Mouse (Mus musculus) embryonic facial prominence, embryonic 12.5 days (tissue): ENCODE measurements around the gene Mslnl. TPM values are rescaled to one million over a fixed set of nuclear protein-coding genes. Genes with fewer than 3 reads are reported as not detected.

Experiments
- ATAC-seq: fragments of 200-750 bp; cut with Nextera tagmentation; 2 replicates; pipeline ENCODE4 v1.8.0; 2017; ENCODE audit not compliant: insufficient number of reproducible peaks, insufficient read depth, low FRiP score, low TSS enrichment
- H3K27ac ChIP-seq: fragments of 300-500 bp; sonication (generic); 2 replicates; pipeline ENCODE4 v1.5.1; 2016; ENCODE audit warnings: mild to moderate bottlenecking
- H3K27me3 ChIP-seq: fragments of 300-500 bp; sonication (generic); 2 replicates; pipeline ENCODE4 v1.6.1; 2016; ENCODE audit warnings: mild to moderate bottlenecking, moderate library complexity
- H3K36me3 ChIP-seq: fragments of 300-500 bp; sonication (generic); 2 replicates; pipeline ENCODE4 v1.6.1; 2016; ENCODE audit warnings: mild to moderate bottlenecking
- H3K4me1 ChIP-seq: fragments of 300-500 bp; sonication (generic); 2 replicates; pipeline ENCODE4 v1.6.1; 2016
- H3K4me2 ChIP-seq: fragments of 300-500 bp; sonication (generic); replicated peaks from 2 replicates; pipeline ENCODE4 v1.6.1; 2016; ENCODE audit warnings: mild to moderate bottlenecking, moderate library complexity
- H3K4me3 ChIP-seq: fragments of 300-500 bp; sonication (generic); 2 replicates; pipeline ENCODE4 v1.5.1; 2016; ENCODE audit warnings: mild to moderate bottlenecking
- H3K9ac ChIP-seq: fragments of 300-500 bp; sonication (generic); 2 replicates; pipeline ENCODE4 v1.6.1; 2016; ENCODE audit warnings: mild to moderate bottlenecking, moderate library complexity
- H3K9me3 ChIP-seq: fragments of 300-500 bp; sonication (generic); 2 replicates; pipeline ENCODE4 v1.6.1; 2016; ENCODE audit warnings: mild to moderate bottlenecking, moderate library complexity
- WGBS: fragments of 180-500 bp; shearing (Covaris S2); methylation state at CpG from one replicate; pipeline ENCODE4 v1.1.7; 2016; 5-methylcytosine and 5-hydroxymethylcytosine counted together
- polyA plus RNA-seq: library from polyadenylated mRNA; unstranded; fragments of >200 nt; fragmentation: Nextera tagmentation; extraction: Ambion mirVana; gene quantifications from 2 replicates; pipeline ENCODE4 v1.2.1, GENCODE M21; 2016

Mslnl gene
- polyA plus RNA-seq, 1 experiment from 2014 or later, result 0.35 TPM

DNA sequence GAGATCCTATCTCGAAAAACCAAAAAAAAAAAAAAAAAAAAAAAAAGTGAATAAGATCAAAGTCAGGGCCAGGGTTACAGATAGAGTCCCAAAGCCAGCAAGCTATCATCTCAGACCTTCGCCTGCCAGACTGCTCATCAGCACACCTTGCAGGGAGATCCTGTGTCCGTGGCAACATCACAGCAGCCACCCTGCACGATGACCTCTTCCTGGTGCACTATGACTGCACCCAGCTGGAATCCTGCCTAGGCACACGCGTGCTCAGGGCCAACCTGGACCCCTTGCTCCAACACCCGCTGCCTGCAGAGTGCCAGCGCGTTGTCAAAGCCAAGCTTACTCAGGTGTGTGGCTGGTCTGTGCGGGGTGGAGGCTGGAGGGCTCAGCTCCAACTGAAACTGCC lies 8.5 kb downstream of the Mslnl start:
- H3K27ac ChIP-seq, result no peak overlapping the region
- WGBS, result 83% methylated on average over 9 of the region's 10 CpGs
- H3K9ac ChIP-seq, result no peak overlapping the region
- no peak overlapping the region for H3K4me3 ChIP-seq
- H3K9me3 ChIP-seq, result no peaks in the 10 kb centered on the region
- H3K4me1 ChIP-seq, result no peaks in the 10 kb centered on the region
- no peak overlapping the region for H3K4me2 ChIP-seq
- peaks cover 9% of the 10 kb centered on the region; the same call in 1 of the 2 replicates for H3K27me3 ChIP-seq
- no peak for ATAC-seq
- no peaks in the 10 kb centered on the region for H3K36me3 ChIP-seq

DNA sequence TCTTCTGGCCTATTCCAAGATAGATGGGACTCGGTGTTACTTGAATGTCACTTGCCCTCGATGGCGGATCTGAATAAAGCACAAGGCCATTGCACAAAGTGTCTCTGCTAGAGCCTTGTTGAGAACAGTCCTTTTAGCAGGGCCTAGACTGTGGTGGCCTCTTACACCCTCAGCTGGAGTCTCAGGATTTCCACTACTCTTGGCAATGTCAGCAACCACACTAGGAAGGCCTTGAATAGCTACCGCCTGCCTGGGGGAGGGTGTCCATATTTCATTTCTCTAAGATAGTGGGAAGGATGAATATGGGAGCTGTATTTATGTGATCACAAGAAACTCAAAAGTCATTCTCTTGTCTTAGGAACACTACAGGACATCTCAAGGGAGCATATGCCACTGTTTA lies 12.4 kb downstream of the Mslnl start:
- 89% methylated on average over 4 of the region's 4 CpGs for WGBS
- ATAC-seq, result no peak
- H3K9me3 ChIP-seq, result no peaks in the 10 kb centered on the region

DNA sequence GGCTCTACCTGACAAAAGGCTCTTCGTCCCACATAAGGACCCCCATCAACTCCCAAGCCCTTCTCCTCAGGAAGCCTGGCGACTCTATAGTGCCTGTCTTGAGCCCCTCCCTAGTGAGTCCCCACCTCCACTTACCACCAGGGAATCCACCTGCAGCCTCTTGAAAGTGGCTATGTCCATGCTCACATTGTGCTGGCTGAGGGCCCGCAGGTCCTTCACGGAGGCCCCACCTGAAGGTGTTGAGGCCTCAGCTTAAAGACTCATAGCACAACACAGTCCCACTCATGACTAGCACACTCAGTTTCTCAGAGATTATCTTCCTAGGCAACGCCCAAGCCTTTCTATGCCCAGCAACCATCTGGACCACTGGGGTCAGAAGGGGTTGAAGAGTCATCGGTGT lies 13.5 kb downstream of the Mslnl start:
- Histone ChIP-seq H3K4me2 (no peak overlapping the region), H3K27me3 (peaks cover 6% of the 10 kb centered on the region; the same call in 1 of the 2 replicates), H3K9ac (no peak overlapping the region), H3K9me3 (no peaks in the 10 kb centered on the region), H3K36me3 (no peaks in the 10 kb centered on the region), H3K4me1 (peaks cover 10% of the 10 kb centered on the region; the same call in 1 of the 2 replicates), H3K4me3 (no peak overlapping the region), H3K27ac (no peak overlapping the region)
- ATAC-seq, result no peak
- WGBS, result 76% methylated on average over 6 of the region's 6 CpGs

More for the DNA sequence above, 12.4 kb downstream of the Mslnl start:
- Histone ChIP-seq H3K27me3 (peaks cover 9% of the 10 kb centered on the region; the same call in 1 of the 2 replicates), H3K36me3 (no peaks in the 10 kb centered on the region), H3K4me3 (no peak overlapping the region), H3K4me2 (no peak overlapping the region), H3K27ac (no peak overlapping the region), H3K9ac (no peak overlapping the region), H3K4me1 (peaks cover 10% of the 10 kb centered on the region; the same call in 1 of the 2 replicates)

DNA sequence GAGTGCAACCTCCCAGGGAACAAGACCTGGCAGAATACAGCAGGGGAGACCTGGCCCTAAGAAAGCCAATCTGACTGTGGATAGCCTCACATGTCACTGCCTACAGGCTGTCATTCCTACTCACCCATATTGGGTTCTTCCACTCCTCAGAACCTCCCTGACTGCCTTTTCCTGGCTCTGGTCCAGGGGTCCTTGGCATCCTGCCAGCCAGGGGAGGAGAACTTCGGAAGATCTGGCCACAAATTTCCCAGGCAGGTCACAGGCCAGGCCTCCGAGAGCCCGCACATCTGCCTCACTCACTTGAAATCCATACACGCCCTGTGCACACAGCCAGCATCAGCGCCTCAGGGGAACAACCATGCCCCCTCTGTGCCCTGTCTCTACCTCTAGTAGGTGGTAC lies 15.6 kb downstream of the Mslnl start:
- H3K36me3 ChIP-seq, result no peaks in the 10 kb centered on the region
- no peak overlapping the region for H3K27ac ChIP-seq
- H3K9ac ChIP-seq, result no peak overlapping the region
- H3K9me3 ChIP-seq, result no peaks in the 10 kb centered on the region
- WGBS, result 48% methylated on average over 5 of the region's 5 CpGs
- H3K4me2 ChIP-seq, result no peak overlapping the region
- ATAC-seq, result no peak
- H3K4me3 ChIP-seq, result no peak overlapping the region
- no peaks in the 10 kb centered on the region for H3K27me3 ChIP-seq
- peaks cover 16% of the 10 kb centered on the region for H3K4me1 ChIP-seq

DNA sequence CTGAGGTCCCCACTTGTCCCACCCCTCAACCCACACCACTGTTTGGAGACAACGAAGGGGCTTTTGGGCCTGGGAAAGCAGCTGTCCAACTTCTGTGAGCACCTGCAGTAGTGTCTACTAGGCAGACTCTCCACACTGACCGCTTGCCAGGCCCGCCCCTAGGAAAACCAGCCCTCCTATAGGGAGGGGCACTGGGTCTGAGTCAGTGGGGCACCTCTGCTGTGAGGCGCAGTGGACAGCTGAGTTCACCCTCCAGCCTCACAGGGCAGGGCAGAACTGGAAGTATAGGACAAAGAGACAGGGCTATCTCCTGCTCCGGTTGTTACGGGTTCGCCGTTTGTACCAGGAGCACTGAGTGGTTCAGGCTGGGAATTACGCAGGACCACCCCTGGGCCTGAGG lies 18.4 kb downstream of the Mslnl start, which contains the start of gene Msln:
TSS of gene Msln (minus strand) at position 138 of the 400 bp plus-strand sequence.
- Histone ChIP-seq H3K4me1 (peaks cover 16% of the 10 kb centered on the region), H3K9ac (no peak within 1 kb of the TSS), H3K4me2 (no peak within 1 kb of the TSS), H3K36me3 (no peaks in the 10 kb centered on the region), H3K9me3 (no peaks in the 10 kb centered on the region), H3K4me3 (no peak within 1 kb of the TSS), H3K27me3 (no peaks in the 10 kb centered on the region), H3K27ac (no peak within 1 kb of the TSS)
- no peak for ATAC-seq
- WGBS, result 85% methylated on average over 9 of the region's 9 CpGs

DNA sequence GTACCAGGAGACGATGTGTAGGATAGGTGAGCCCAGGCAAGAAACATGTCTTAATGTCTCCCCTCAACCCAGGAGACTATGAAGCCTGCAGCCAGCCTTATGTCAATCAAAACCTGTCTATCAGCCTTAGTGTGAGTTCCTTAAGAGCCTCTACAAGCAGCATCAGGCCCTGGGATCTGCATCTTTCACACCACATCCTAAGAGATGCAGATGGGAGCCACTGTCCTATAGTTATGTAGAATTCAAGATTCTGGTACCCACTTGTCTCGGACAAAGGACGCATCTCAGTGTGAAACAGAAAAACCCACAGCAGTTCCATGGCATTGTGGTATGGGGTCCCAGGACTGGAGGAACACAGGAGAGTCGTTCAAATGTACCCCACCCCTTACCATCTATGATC lies 19.2 kb downstream of the Mslnl start:
- no peak for ATAC-seq
- H3K27ac ChIP-seq, result no peak overlapping the region
- WGBS, result 82% methylated on average over 4 of the region's 4 CpGs

DNA sequence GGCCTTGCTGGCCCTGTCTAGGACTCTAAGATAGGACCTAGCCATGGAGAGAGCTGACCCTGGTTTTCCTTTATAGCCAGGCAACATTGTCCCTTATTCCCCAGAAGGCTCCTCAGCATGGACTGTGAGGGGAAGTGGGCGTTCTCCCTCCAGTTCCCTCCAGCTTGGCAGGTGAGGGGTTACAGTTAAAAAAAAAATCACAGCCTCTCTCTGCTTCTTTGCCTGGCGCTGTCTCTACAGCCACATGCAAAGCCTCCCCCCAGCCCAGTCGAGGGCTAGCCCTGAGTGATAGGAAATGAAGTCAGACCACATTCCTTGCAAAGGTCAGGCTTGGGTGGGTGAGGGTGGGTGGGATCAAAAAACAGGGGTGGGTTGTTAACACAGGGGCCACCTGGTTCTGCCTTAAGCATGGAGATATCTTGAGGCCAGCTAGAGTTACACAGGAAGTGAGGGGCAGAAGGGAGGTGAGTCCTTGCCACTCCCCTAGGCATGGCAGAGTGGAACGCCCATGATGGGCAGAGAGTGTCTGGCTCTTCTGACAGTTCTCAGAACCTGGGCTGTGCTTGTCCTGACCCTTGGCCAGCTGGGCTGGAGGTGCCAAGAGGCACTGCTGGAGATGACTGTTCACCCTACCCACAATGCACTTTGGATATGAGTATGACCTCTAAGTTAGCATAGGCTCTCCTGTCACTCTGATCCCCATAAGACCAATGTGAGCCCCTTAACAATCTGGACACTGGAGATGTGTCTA lies 20.0 kb downstream of the Mslnl start:
- Histone ChIP-seq H3K9me3 (no peaks in the 10 kb centered on the region), H3K27ac (no peak overlapping the region), H3K36me3 (no peaks in the 10 kb centered on the region), H3K27me3 (no peaks in the 10 kb centered on the region), H3K4me3 (no peak overlapping the region), H3K4me2 (no peak overlapping the region), H3K9ac (0 out of 2 replicates have a peak overlapping the region, but pooled peaks have one; percentile 20), H3K4me1 (peaks cover 16% of the 10 kb centered on the region)
- ATAC-seq, result no peak; the same call in 1 of the 2 replicates
- WGBS, result 33% methylated on average over 4 of the region's 4 CpGs

More for the DNA sequence above, 19.2 kb downstream of the Mslnl start:
- no peaks in the 10 kb centered on the region for H3K9me3 ChIP-seq
- H3K27me3 ChIP-seq, result no peaks in the 10 kb centered on the region
- no peak overlapping the region for H3K4me2 ChIP-seq
- peaks cover 16% of the 10 kb centered on the region for H3K4me1 ChIP-seq
- no peak overlapping the region for H3K4me3 ChIP-seq
- no peaks in the 10 kb centered on the region for H3K36me3 ChIP-seq
- no peak overlapping the region for H3K9ac ChIP-seq

DNA sequence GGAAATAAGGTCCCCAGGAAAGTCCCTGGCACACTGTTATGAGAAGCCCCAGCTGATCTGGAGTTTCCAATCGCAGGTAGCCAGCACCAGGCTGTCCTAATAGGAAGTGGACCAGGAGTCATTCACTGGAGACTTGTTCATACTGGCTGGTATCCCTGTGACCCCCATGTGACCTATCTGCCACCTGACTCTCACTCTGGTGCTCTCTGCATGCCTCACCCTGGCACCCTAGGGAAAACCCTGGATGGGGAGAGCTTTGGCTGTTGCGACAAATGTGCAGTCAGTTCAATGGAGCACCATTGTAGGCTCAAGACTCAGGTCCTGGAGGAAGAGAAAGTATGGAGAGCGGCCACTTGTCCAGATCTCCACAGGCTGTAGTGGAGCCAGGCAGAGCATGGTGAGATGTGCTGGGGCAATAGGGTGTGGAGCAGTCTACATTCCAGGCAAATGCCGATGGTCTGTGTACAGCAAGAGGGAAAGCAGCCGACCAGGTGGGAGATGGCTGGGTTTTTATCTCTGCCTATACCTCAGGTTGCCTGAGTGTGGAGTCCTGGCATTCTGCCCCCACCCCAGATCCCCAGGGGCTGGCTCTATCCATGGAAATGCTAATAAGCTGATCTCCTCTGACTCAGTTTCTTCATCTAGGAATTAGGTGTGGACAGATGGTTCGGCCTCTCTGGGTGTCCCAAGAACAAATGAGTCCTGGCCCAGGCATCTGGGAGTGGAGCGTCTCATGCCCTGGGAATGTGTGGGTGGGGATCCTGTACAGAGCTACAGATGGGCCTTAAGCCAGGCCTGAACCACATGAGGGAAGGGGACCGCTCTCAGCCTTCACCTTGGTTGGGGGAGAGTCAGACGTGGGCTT lies 20.8 kb downstream of the Mslnl start:
- H3K4me2 ChIP-seq, result no peak overlapping the region
- WGBS, result 78% methylated on average over 9 of the region's 9 CpGs
- H3K27me3 ChIP-seq, result no peaks in the 10 kb centered on the region
- no peak overlapping the region for H3K9ac ChIP-seq
- H3K27ac ChIP-seq, result no peak overlapping the region
- no peak for ATAC-seq
- peaks cover 10% of the 10 kb centered on the region for H3K4me1 ChIP-seq
- H3K4me3 ChIP-seq, result no peak overlapping the region
- H3K36me3 ChIP-seq, result no peaks in the 10 kb centered on the region
- H3K9me3 ChIP-seq, result no peaks in the 10 kb centered on the region

DNA sequence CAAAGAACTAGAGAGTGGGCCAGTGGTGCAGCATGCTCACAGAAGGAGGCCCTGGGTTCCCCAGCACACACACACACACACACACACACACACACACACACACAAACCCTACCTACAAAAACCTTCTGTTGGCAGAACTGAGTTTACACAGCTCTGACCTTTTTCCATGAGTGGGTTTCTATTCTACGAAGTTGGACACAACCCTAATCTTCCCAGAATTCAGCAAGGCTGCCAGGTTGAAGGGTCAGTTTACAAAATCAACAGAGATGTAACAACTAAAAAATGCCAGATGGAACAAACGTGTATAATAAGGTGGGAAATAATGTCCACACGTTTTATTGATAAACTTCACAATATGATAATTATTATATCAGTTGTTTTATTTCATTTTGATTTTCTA lies 21.8 kb downstream of the Mslnl start:
- Histone ChIP-seq H3K4me3 (no peak overlapping the region), H3K27ac (no peak overlapping the region), H3K36me3 (no peaks in the 10 kb centered on the region), H3K27me3 (no peaks in the 10 kb centered on the region), H3K4me2 (no peak overlapping the region), H3K9ac (no peak overlapping the region), H3K4me1 (peaks cover 6% of the 10 kb centered on the region), H3K9me3 (no peaks in the 10 kb centered on the region)
- ATAC-seq, result no peak
- WGBS, result 55% methylated on average over 3 of the region's 3 CpGs

DNA sequence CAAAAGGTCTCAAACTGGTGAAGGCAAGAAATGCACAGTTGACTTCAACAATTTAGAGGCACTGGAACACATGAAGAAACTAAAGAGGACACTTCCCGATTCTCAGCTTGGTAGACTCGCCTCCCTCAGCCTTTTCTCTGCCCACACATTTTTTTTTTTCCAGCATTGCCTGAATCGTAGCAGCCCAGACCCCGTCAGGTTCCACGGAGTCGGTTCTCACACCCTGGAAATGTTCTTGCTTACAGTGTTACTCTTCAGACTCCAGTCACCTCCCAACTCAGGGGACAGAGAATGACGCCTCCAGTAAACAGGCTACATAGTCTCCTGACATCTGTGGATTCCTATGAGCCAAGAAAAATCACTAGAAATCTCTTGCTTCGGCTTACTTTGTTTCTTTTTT lies 24.3 kb downstream of the Mslnl start:
- ATAC-seq, result no peak
- 84% methylated on average over 8 of the region's 8 CpGs for WGBS

DNA sequence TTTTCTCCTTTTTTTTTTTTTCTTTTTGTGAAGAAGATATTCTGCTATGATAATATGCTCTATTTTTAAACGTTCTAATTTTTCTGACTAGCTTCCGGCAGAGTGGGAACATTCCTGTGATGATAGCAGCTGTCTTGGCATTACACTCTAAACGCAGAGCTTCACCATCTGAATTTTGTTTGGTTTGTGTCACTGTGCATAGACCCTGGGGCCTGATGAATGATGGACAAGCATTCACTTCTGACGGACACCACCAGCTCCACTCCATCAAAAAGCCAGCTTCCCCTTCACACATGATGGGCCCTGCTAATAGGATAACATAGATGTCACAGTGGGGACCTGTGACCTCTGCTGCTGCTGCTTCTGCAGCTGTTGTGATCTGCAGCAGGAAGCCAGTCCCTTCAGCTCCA lies 25.7 kb downstream of the Mslnl start:
- peaks cover 8% of the 10 kb centered on the region; the same call in 1 of the 2 replicates for H3K27me3 ChIP-seq
- 44% methylated on average over 4 of the region's 4 CpGs for WGBS
- H3K27ac ChIP-seq, result no peak overlapping the region
- H3K4me3 ChIP-seq, result no peak overlapping the region
- no peak overlapping the region for H3K9ac ChIP-seq
- H3K4me1 ChIP-seq, result no peaks in the 10 kb centered on the region
- no peaks in the 10 kb centered on the region for H3K9me3 ChIP-seq
- ATAC-seq, result no peak
- no peaks in the 10 kb centered on the region for H3K36me3 ChIP-seq
- no peak overlapping the region for H3K4me2 ChIP-seq

More for the DNA sequence above, 24.3 kb downstream of the Mslnl start:
- no peak overlapping the region for H3K4me3 ChIP-seq
- no peak overlapping the region for H3K9ac ChIP-seq
- H3K4me2 ChIP-seq, result no peak overlapping the region
- no peaks in the 10 kb centered on the region for H3K36me3 ChIP-seq
- H3K27ac ChIP-seq, result no peak overlapping the region
- H3K4me1 ChIP-seq, result peaks cover 6% of the 10 kb centered on the region
- H3K27me3 ChIP-seq, result no peaks in the 10 kb centered on the region
- no peaks in the 10 kb centered on the region for H3K9me3 ChIP-seq
